31 mouse cellular contexts compared by ENCODE assay signal in the genomic region with DNA sequence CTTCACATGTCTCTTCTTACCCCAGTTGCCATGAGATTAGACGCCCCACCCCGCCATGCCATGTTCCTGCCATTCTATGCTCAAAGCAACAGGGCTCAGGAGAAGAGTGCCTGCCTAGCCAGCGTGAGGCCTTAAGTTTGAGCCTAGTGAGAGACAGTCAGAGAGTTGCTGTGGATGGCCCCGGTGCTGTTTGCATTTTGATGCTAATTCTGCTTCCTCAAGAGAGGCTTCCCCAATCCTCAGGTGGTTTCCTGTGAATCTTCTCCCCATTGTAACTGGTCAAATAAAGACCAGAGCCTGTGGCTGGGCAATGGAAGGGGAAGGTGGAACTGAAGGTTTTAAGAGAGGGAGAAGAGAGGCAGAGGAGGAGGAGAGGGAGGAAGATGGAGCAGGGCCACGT. TPM values are rescaled to one million over a fixed set of nuclear protein-coding genes. Genes with fewer than 3 reads are reported as not detected.
DNase-seq lines count a peak whose midpoint lies in the region; ATAC-seq and TF ChIP-seq lines count a peak whose summit lies in the region.
"Had no signal": no experiment of that assay in that cellular context is flagged by ENCODE, and none has a peak within 500 bp of the region (broad histone marks: within the 10 kb centered on the region; RNA-seq: fewer than 3 reads in every experiment).

No protein-coding gene starts in this region.

- H3K9me3 ChIP-seq in liver, embryonic 15.5 days (replicated peaks): no peaks in the 10 kb centered on the region
- H3K9me3 ChIP-seq in liver, embryonic 11.5 days (ENCODE audit: control insufficient read depth, low read length): no peaks in the 10 kb centered on the region
- H3K9me3 ChIP-seq in stomach, postnatal 0 days (ENCODE audit: control insufficient read depth, low read length): no peaks in the 10 kb centered on the region
- no peaks in the 10 kb centered on the region for H3K9me3 ChIP-seq in hindbrain, embryonic 11.5 days (ENCODE audit: control insufficient read depth, low read length)
- H3K9me3 ChIP-seq: embryonic facial prominence, embryonic 12.5 days; embryonic facial prominence, embryonic 15.5 days; heart, embryonic 15.5 days had no signal

- H3K27ac ChIP-seq in liver, embryonic 15.5 days (replicated peaks): 0 out of 2 replicates have a peak overlapping the region, but pooled peaks have one; percentile 9
- H3K27ac ChIP-seq in liver, embryonic 11.5 days (ENCODE audit: low read depth, low read length): no peak overlapping the region
- H3K27ac ChIP-seq in stomach, postnatal 0 days (replicated peaks): 0 out of 2 replicates have a peak overlapping the region, but pooled peaks have one; percentile 49
- H3K27ac ChIP-seq in hindbrain, embryonic 11.5 days (ENCODE audit: low read depth, low read length): no peak overlapping the region
- H3K27ac ChIP-seq: embryonic facial prominence, embryonic 12.5 days; embryonic facial prominence, embryonic 15.5 days; heart, embryonic 15.5 days; hindbrain, embryonic 10.5 days; hindbrain, embryonic 14.5 days; hindbrain, postnatal 0 days had no signal

- no peak overlapping the region for H3K9ac ChIP-seq in liver, embryonic 15.5 days
- H3K9ac ChIP-seq in liver, embryonic 11.5 days (ENCODE audit: low read depth, low read length): no peak overlapping the region
- no peak overlapping the region for H3K9ac ChIP-seq in stomach, postnatal 0 days (ENCODE audit: low read length)
- H3K9ac ChIP-seq in hindbrain, embryonic 11.5 days (ENCODE audit: low read depth, low read length): no peak overlapping the region
- H3K9ac ChIP-seq: embryonic facial prominence, embryonic 12.5 days; embryonic facial prominence, embryonic 15.5 days; forebrain, postnatal 0 days; heart, embryonic 12.5 days; heart, embryonic 15.5 days; hindbrain, embryonic 14.5 days had no signal

- TF ChIP-seq CTCF in stomach, postnatal 0 days (IDR thresholded peaks at IDR 0.05; ENCODE audit: low read depth): no peak

- no peak overlapping the region for H3K4me3 ChIP-seq in liver, embryonic 15.5 days (replicated peaks)
- no peak overlapping the region for H3K4me3 ChIP-seq in liver, embryonic 11.5 days (ENCODE audit: low read depth, low read length)
- no peak overlapping the region for H3K4me3 ChIP-seq in stomach, postnatal 0 days (ENCODE audit: low read depth, low read length)
- H3K4me3 ChIP-seq in hindbrain, embryonic 11.5 days (ENCODE audit: low read depth, low read length): no peak overlapping the region
- H3K4me3 ChIP-seq: embryonic facial prominence, embryonic 12.5 days; embryonic facial prominence, embryonic 15.5 days; heart, embryonic 12.5 days; heart, embryonic 15.5 days; hindbrain, embryonic 10.5 days had no signal

- no peaks in the 10 kb centered on the region; the same call in 1 of the 2 replicates for H3K4me1 ChIP-seq in liver, embryonic 15.5 days (replicated peaks)
- no peaks in the 10 kb centered on the region for H3K4me1 ChIP-seq in liver, embryonic 11.5 days (replicated peaks; ENCODE audit: control insufficient read depth, insufficient read depth, low read length)
- H3K4me1 ChIP-seq in stomach, postnatal 0 days (replicated peaks; ENCODE audit: control insufficient read depth, insufficient read depth): no peaks in the 10 kb centered on the region
- no peaks in the 10 kb centered on the region for H3K4me1 ChIP-seq in hindbrain, embryonic 11.5 days (replicated peaks; ENCODE audit: control insufficient read depth, insufficient read depth, low read length)
- H3K4me1 ChIP-seq: embryonic facial prominence, embryonic 12.5 days; embryonic facial prominence, embryonic 15.5 days; hindbrain, embryonic 10.5 days had no signal

- no peaks in the 10 kb centered on the region for H3K27me3 ChIP-seq in liver, embryonic 15.5 days
- no peaks in the 10 kb centered on the region for H3K27me3 ChIP-seq in liver, embryonic 11.5 days (replicated peaks; ENCODE audit: control insufficient read depth, insufficient read depth, low read length)
- H3K27me3 ChIP-seq in stomach, postnatal 0 days (ENCODE audit: control insufficient read depth, insufficient read depth, low read length): no peaks in the 10 kb centered on the region
- H3K27me3 ChIP-seq in hindbrain, embryonic 11.5 days (ENCODE audit: control insufficient read depth, insufficient read depth, low read length): no peaks in the 10 kb centered on the region
- H3K27me3 ChIP-seq: embryonic facial prominence, embryonic 12.5 days; embryonic facial prominence, embryonic 15.5 days; heart, embryonic 12.5 days; heart, embryonic 15.5 days; Patski had no signal

- H3K4me2 ChIP-seq in liver, embryonic 15.5 days: no peak overlapping the region
- H3K4me2 ChIP-seq in liver, embryonic 11.5 days: no peak overlapping the region
- no peak overlapping the region for H3K4me2 ChIP-seq in stomach, postnatal 0 days (replicated peaks; ENCODE audit: low read depth)
- no peak overlapping the region for H3K4me2 ChIP-seq in hindbrain, embryonic 11.5 days (replicated peaks; ENCODE audit: low read depth, low read length)
- H3K4me2 ChIP-seq: embryonic facial prominence, embryonic 12.5 days; embryonic facial prominence, embryonic 15.5 days; heart, embryonic 12.5 days; heart, embryonic 15.5 days; hindbrain, embryonic 14.5 days had no signal

- ATAC-seq in liver, embryonic 15.5 days (ENCODE audit: insufficient read depth): no peak
- ATAC-seq in liver, embryonic 11.5 days (replicated peaks; ENCODE audit: low FRiP score): no peak
- no peak for ATAC-seq in stomach, postnatal 0 days (ENCODE audit: low FRiP score, low TSS enrichment)
- no peak for ATAC-seq in hindbrain, embryonic 11.5 days (ENCODE audit: low FRiP score)
- ATAC-seq: activated CD4-positive, CD25-positive, alpha-beta regulatory T cell, adult 4 months; forebrain, embryonic 14.5 days; forebrain, postnatal 0 days; hindbrain, postnatal 0 days; inflammation-experienced regulatory T-cells, adult 6 months; Patski had no signal

- TF ChIP-seq EP300 in stomach, postnatal 0 days (optimal IDR thresholded peaks at IDR 0.05): no peak

- no peaks in the 10 kb centered on the region for H3K36me3 ChIP-seq in liver, embryonic 15.5 days (replicated peaks)
- H3K36me3 ChIP-seq in liver, embryonic 11.5 days (ENCODE audit: control insufficient read depth, insufficient read depth, low read length): no peaks in the 10 kb centered on the region
- no peaks in the 10 kb centered on the region for H3K36me3 ChIP-seq in stomach, postnatal 0 days (ENCODE audit: control insufficient read depth, insufficient read depth, low read length)
- no peaks in the 10 kb centered on the region for H3K36me3 ChIP-seq in hindbrain, embryonic 11.5 days (ENCODE audit: control insufficient read depth, insufficient read depth, low read length)
- H3K36me3 ChIP-seq: embryonic facial prominence, embryonic 12.5 days; embryonic facial prominence, embryonic 15.5 days; G1E; heart, embryonic 12.5 days; heart, embryonic 15.5 days; hindbrain, embryonic 10.5 days had no signal

- DNase-seq in liver, embryonic 11.5 days (ENCODE audit: low spot score): no peak
- peak; percentile 85 for DNase-seq in ES-CJ7 (ENCODE audit: low read depth, low spot score)
- DNase-seq in ZHBTc4 (ENCODE audit: low read depth, low spot score): peak; percentile 76
- no peak for DNase-seq in stomach, postnatal 0 days (ENCODE audit: low spot score)
- no peak for DNase-seq in hindbrain, embryonic 11.5 days (ENCODE audit: low spot score)
- DNase-seq in kidney, adult 9 months: no peak
- no peak for DNase-seq in right cerebral cortex, postnatal 25 days
- DNase-seq: adrenal gland, adult 8-10 months; adrenal gland, postnatal 25 days; cerebellum, adult 11 months; cerebellum, adult 2 months; cerebellum, adult 9-11 months; cerebellum, postnatal 25 days; forebrain, postnatal 0 days; gastrocnemius, postnatal 25 days; heart, adult 18-20 months; heart, postnatal 10 days; heart, postnatal 36 days had no signal

- 51% methylated on average over 5 of the region's 5 CpGs for WGBS in liver, embryonic 15.5 days (ENCODE audit: insufficient replicate concordance)
- WGBS in liver, embryonic 11.5 days: 54% methylated on average over 5 of the region's 5 CpGs
- WGBS in stomach, postnatal 0 days: 67% methylated on average over 5 of the region's 5 CpGs
- WGBS in hindbrain, embryonic 11.5 days: 44% methylated on average over 5 of the region's 5 CpGs

RNA-seq across cellular contexts. Expression of gene Noct, which starts 15.6 kb away (rescaled TPM):
- polyA plus RNA-seq in liver, embryonic 15.5 days (2015; fragmentation: Nextera tagmentation; extraction: Ambion mirVana): 22.0 and 24.2 TPM in 2 replicates
- polyA plus RNA-seq in liver, embryonic 11.5 days (2014; fragmentation: Nextera tagmentation; extraction: Ambion mirVana): 29.0 and 30.7 TPM in 2 replicates
- 7.5 and 9.2 TPM in 2 replicates for polyA plus RNA-seq in stomach, postnatal 0 days (2015; fragmentation: Nextera tagmentation; extraction: Ambion mirVana)
- 12.7 and 15.0 TPM in 2 replicates for polyA plus RNA-seq in hindbrain, embryonic 11.5 days (2014; fragmentation: Nextera tagmentation; extraction: Ambion mirVana)

Comparison
In these comparisons a context has a peak if more than half of its experiments do, and no peak if none do; other contexts are left out.
1. H3K27ac ChIP-seq: peak in liver, embryonic 15.5 days (single experiment) and stomach, postnatal 0 days (single experiment); none in liver, embryonic 11.5 days (single experiment) and hindbrain, embryonic 11.5 days (single experiment).
2. DNase-seq: peak in ES-CJ7 (single experiment) and ZHBTc4 (single experiment); none in liver, embryonic 11.5 days (single experiment), stomach, postnatal 0 days (single experiment), hindbrain, embryonic 11.5 days (single experiment), kidney, adult 9 months (single experiment) and right cerebral cortex, postnatal 25 days (single experiment).